Mouse (Mus musculus) testis, postnatal 14 days (tissue): ENCODE data around the gene Nkain1.

Source experiments
- DNase-seq: peaks from one replicate; pipeline ENCODE4 v3.0.0; 2021; ENCODE audit warnings: low spot score

Nkain1 gene

GRCm38 (mm10) chr4:130574048-130574413 is at the start of gene Nkain1:
Gene Nkain1 (minus strand): TSS chr4:130574173.
- DNase-seq = no peak

GRCm38 (mm10) chr4:130578734-130579274 is 4.8 kb upstream of the Nkain1 start:
- DNase-seq = no peak

- no peak for DNase-seq
These were observed 3.1 kb upstream of the Nkain1 start for GRCm38 (mm10) chr4:130577081-130577480.

- DNase-seq = no peak
These were observed 2.4 kb upstream of the Nkain1 start for GRCm38 (mm10) chr4:130576247-130576931.

- no peak for DNase-seq
These were observed 1.6 kb upstream of the Nkain1 start for GRCm38 (mm10) chr4:130575533-130575932.

- DNase-seq = no peak
These were observed 988 bp upstream of the Nkain1 start for GRCm38 (mm10) chr4:130574861-130575460.

- peak; percentile 29 for DNase-seq
These were observed 474 bp downstream of the Nkain1 start for GRCm38 (mm10) chr4:130573351-130574047.

- no peak for DNase-seq
These were observed 992 bp downstream of the Nkain1 start for GRCm38 (mm10) chr4:130573012-130573350.

- no peak for DNase-seq
These were observed 1.4 kb downstream of the Nkain1 start for GRCm38 (mm10) chr4:130572545-130572944.

- no peak for DNase-seq
These were observed 2.8 kb downstream of the Nkain1 start for GRCm38 (mm10) chr4:130570941-130571720.

- DNase-seq = no peak
These were observed 5.7 kb downstream of the Nkain1 start for GRCm38 (mm10) chr4:130568043-130568978.

GRCm38 (mm10) chr4:130563820-130564219 is 10.2 kb downstream of the Nkain1 start:
- DNase-seq = no peak

- DNase-seq = no peak
These were observed 10.7 kb downstream of the Nkain1 start for GRCm38 (mm10) chr4:130563260-130563756.

GRCm38 (mm10) chr4:130560576-130561310 is 13.2 kb downstream of the Nkain1 start:
- DNase-seq = no peak

- no peak for DNase-seq
These were observed 14.8 kb downstream of the Nkain1 start for GRCm38 (mm10) chr4:130559220-130559619.

- no peak for DNase-seq
These were observed 16.1 kb downstream of the Nkain1 start for GRCm38 (mm10) chr4:130557852-130558251.

GRCm38 (mm10) chr4:130556992-130557391 is 17.0 kb downstream of the Nkain1 start:
- no peak for DNase-seq

GRCm38 (mm10) chr4:130556224-130556623 is 17.7 kb downstream of the Nkain1 start:
- DNase-seq = no peak

GRCm38 (mm10) chr4:130553121-130553448 is 20.9 kb downstream of the Nkain1 start:
- DNase-seq = no peak
